Mouse (Mus musculus): ENCODE measurements around the gene Tmem126b. TPM values are rescaled to one million over a fixed set of nuclear protein-coding genes. Genes with fewer than 3 reads are reported as not detected.

The Tmem126b gene
- total RNA-seq (2023) = 5.8 TPM

DNA sequence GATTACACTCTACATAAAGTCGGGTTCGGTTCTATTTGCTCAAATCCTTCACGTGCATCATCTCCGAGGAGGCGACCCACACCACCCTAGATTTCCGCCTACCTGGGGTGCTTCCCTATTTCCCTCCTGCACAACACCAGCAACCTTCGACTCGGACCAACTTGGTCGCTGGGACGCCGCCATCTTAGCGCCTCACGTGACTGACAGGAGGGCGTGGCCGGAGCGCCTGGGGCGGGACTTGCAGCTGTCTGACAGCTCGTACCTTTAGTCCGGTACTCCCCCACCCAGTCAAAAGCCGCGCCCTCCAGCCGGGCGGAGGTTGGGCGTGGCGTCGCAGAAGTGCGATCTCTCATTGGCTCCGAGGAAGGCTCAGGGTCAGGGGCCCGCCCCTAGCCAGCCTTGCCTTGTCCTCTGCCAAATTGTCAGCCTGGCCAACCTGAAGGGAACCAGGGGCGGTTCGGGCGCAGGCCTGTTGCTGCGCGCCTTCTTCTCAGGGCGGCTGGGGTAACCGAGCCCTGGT, at the start of gene Tmem126b:
Gene Tmem126b (minus strand): TSS at position 209 of the 520 bp plus-strand sequence.

DNA sequence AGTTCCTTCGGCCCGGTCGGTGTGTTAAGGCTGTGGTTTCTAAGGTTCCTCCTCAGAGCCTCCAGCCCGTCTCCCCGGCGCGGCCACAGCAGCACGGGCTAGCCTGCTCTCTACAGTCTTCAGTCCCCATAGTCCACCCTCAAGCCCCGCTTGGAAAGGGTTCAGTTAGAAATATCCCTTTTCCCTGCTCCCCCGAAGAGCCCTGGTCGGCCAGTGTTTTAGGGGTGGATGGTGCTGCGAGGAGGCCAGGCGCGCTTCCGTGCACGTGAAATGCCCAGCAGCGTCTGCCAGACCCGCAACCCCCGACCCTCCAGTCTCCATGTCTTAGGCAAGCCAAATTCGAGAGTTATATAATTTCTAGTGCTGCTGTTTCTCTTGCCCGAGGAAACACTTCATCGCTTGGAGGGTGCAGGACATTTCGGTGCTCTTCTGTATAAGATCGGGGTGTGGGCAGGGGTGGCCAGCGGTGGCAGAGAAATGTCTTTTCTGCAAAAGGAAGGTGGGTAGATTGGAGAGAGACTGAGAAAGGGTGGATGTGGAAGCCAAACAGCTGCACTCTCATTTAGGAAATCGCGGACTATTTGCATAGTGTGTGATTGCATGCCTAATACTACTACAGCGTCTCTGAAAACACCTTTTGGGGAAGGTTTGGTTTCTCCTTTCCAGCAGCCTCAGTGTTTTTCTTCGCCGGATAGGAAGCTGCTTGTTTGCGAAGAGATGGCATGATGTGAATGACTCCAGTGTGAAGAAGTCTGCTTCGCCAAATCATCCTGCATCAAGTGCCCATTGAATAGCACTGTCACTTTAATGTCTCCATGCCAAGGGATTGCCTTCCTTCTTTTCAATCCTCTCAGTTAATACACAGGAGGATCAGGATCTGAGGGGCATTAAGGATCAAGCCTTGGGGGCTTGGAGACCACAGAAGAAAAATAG, 778 bp upstream of the Tmem126b start, which contains the start of gene Dlg2:
Gene Dlg2 (plus strand): TSS at position 360 of the 933 bp plus-strand sequence.

GRCm38 (mm10) chr7:90456845-90457468, 18.8 kb downstream of the Tmem126b start, which contains the start of gene Tmem126a:
Gene Tmem126a, minus strand, starts transcription at chr7:90457229.

DNA sequence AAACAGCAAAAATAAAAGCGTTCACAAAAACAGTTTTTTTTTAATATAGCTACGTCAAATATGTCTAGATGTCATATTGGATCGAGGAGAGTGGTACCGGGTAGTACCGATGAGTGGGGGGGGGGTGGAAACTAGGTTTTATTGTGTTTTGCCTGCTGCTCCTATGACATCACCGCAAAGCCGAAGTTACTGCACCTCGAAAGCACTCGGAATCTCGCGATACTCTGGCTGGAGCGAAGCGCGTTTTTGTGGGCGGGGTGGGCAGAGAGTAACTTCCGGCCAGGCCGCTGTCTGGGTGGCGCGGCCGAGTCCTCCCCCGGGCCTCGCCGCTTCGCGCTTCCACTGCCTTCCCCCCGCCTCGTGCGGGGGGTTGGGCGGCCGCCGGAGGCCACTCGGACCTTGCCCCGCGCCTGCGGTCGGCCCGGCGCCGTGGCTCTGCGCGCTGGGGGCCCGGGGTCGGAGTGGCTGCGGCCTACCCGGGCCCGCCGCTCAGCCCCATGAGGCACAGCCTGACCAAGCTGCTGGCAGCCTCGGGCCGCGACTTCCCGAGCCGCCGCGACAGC, 33.2 kb downstream of the Tmem126b start, which contains the start of gene Crebzf:
Gene Crebzf (plus strand): TSS at position 212 of the 563 bp plus-strand sequence.

DNA sequence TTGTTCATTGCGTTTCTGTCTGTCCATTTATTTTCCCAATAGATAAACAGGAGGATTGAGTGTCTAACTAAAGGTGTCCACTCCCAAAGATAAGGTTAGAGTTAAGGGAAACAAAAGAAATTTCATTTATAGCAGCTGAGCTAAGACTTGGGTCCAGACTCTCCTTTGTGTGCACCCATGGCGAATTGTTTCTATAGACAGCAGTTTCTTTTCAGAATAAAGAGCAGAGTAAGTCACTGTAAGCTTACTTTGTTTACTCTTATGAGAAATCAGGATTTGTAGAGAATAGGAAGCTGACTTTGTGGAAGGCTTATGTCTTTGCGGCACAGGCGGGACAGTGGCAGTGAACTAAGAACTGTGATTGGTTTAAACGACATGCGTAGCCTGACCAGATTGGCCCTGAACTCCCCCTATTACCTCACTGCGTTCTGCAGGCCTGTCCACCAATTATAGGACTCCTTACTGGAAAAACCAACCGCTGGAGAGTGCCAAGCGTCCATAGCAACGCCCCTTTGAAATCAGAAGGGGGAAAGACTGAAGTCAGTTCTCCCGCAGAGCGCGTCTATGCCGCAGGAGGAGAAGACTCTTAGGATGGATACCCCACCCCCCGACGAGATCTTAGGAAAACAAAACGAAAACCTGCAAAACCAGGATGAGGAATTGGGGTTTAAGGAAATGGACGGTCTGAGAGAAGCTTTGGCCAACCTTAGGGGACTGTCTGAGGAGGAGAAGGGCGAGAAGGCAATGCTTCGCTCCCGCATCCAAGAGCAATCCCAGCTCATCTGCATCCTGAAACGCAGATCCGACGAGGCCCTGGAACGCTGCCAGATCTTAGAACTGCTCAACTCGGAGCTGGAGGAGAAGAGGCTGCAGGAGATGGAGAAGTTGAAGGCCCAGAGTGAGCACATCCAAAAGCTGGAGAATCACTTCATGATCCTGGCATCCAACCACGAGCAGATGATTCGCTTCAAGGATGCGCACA, 49.5 kb downstream of the Tmem126b start, which contains the start of gene Ccdc89:
Gene Ccdc89 (plus strand): TSS at position 558 of the 982 bp plus-strand sequence.

Other genes with a start within 250 kb of the Tmem126b start
- gene Ccdc83, start 210.2 kb downstream of the Tmem126b start, total RNA-seq (2023) = not detected
- 36.7 TPM for gene Sytl2, start 173.7 kb downstream of the Tmem126b start, total RNA-seq (2023)
- 0.44 TPM for gene Ccdc89, start 49.4 kb downstream of the Tmem126b start, total RNA-seq (2023)
- gene Crebzf, start 33.3 kb downstream of the Tmem126b start, total RNA-seq (2023) = 232 TPM
- gene Tmem126a, start 18.8 kb downstream of the Tmem126b start, total RNA-seq (2023) = 26.2 TPM
- 0.53 TPM for gene Dlg2, start 671 bp upstream of the Tmem126b start, total RNA-seq (2023)

Data from CD4-positive naive resting alpha-beta T cell, adult 57 days (primary cell).